Mouse (Mus musculus): ENCODE data around the gene Kcnj16. TPM values are rescaled to one million over a fixed set of nuclear protein-coding genes. Genes with fewer than 3 reads are reported as not detected.

The Kcnj16 gene
- 0.46 TPM for polyA plus RNA-seq (2017; shearing (Covaris generic))

DNA sequence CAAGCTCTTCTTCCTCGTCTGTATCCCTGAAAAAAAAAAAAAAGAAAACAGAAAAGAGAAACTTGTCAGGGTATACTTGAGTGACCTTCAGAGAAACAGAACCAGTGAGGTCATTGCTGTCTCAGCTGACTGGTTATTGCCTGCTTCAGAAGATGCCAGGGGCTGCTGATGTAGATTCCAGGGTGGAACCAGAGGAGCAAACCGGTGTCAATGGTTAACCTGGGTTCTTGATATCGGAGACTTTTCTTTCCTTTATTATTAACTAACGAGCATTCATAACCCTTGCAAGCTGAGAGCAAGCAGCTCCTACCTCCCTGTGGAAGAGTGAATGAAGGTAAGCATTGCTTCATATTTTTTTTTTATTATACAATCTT is at the start of gene Kcnj16:
Gene Kcnj16, plus strand, starts transcription at position 272 of the 374 bp plus-strand sequence.

DNA sequence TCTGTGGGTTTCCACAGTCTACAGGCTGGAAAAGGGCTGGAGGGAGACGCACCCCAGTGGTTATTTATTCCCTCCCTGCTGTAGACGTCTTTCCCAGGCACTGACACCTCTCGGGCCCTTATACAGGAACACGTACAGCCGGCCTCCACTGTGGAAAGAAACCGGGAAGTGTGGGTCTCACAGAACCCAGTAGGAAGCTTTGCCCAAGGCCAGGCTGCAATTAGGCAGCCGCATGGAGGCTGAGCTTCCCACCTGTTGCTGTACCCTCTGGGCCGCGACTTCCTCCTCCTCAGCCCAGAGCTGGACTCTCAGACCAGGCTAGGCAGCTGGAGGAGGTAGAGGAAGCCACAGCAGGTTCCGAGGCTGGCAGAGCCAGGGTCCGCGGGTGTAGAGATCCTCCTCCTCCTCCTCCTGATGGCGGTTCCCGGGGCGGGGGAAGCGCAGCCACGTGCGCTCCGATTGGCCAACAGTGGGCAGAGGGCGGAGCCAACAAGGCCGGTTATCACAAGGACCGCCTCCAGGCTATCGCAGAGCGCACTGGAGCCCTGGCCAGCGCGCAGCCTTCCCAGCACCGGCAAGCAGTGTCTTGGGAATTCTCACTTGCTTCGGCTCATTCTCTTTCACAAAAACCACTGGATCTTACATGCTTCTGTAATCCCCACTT is 97.9 kb downstream of the Kcnj16 start, which contains the start of gene Kcnj2:
Gene Kcnj2, plus strand, starts transcription at position 530 of the 664 bp plus-strand sequence.

Other genes starting within 250 kb of the Kcnj16 start
- not detected for gene Kcnj2, start 98.1 kb downstream of the Kcnj16 start, polyA plus RNA-seq (2017; shearing (Covaris generic))